In the genomic region with DNA sequence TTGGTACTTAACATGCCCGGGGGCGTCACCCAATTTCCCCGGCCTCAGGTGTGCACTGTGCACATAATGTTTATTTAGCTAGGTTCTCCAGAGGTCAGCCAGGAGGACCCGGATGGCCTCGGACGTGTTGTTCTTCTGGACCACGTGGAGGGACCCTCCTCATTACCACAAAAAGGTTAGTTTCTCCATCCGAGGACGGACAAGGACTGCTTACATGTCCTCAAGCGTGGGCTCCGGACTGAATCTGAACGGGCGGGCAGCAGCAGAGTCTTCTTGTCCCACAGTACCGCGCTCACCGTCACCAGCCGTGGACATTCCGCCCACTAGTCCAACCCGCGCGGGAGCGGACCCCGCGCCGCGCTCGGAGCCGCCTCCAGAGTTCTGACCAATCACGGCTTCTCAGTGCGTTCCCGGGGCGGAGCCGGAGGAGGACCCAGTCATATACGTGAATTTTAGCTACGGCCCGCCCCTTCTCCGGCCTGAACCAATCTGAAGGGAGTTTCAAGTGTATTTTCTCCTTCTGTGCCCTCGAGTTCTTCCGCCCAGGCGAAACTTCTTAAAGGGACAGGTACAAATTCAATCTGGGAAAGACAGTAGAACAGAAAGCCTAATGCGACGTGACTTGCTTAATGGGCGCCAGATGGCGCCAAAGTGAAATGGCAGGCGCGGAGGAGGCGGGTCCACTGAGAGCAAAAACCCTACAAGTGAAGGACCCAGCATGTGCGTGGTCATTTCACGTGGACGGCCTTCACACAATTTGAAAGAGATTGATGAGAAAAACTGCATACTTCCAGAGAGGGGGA, we compare ENCODE assay signal across 8 mouse cellular contexts. TPM values are rescaled to one million over a fixed set of nuclear protein-coding genes. Genes with fewer than 3 reads are reported as not detected.
DNase-seq lines count a peak whose midpoint lies in the region; ATAC-seq and TF ChIP-seq lines count a peak whose summit lies in the region.

A gene (minus strand): TSS at position 401 of the 803 bp plus-strand sequence.

- no peaks in the 10 kb centered on the region for H3K27me3 ChIP-seq in embryonic facial prominence, embryonic 13.5 days
- H3K27me3 ChIP-seq in kidney, adult 2 months (replicated peaks; ENCODE audit: control insufficient read depth, insufficient read depth, low read length) = no peaks in the 10 kb centered on the region
- no peaks in the 10 kb centered on the region for H3K27me3 ChIP-seq in limb, embryonic 12.5 days
- no peaks in the 10 kb centered on the region for H3K27me3 ChIP-seq in midbrain, embryonic 15.5 days (replicated peaks)
- H3K27me3 ChIP-seq in spleen, adult 2 months (ENCODE audit: control insufficient read depth, insufficient read depth, low read length) = no peaks in the 10 kb centered on the region

- peak; percentile 94 for TF ChIP-seq CTCF in kidney, adult 2 months (conservative IDR thresholded peaks at IDR 0.05; ENCODE audit: insufficient read depth, insufficient read length, low read depth, low read length)
- peak; percentile 77; the same call in 1 of the 2 replicates for TF ChIP-seq CTCF in spleen, adult 2 months (IDR thresholded peaks at IDR 0.05; ENCODE audit: extremely low read depth, insufficient read depth, insufficient read length, insufficient replicate concordance)

- no peak for TF ChIP-seq POLR2A in kidney, adult 2 months (IDR thresholded peaks at IDR 0.05; ENCODE audit: low read depth, low read length)
- TF ChIP-seq POLR2A in spleen, adult 2 months (IDR thresholded peaks at IDR 0.05; ENCODE audit: low read depth, low read length) = no peak; the same call in 1 of the 2 replicates

- peak; percentile 96 for ATAC-seq in embryonic facial prominence, embryonic 13.5 days (ENCODE audit: insufficient number of reproducible peaks, insufficient read depth, low FRiP score, low TSS enrichment, low read depth)
- peak; percentile 98 for ATAC-seq in limb, embryonic 12.5 days (ENCODE audit: insufficient number of reproducible peaks, insufficient read depth, low FRiP score, low TSS enrichment, low read depth)
- peak; percentile 98 for ATAC-seq in midbrain, embryonic 15.5 days (replicated peaks)

- peak; percentile 95 for DNase-seq in 3134 (ENCODE audit: extremely low read depth, insufficient read length, low spot score)
- peak; percentile 96 to 97 for DNase-seq in adrenal gland, postnatal 36 days
- DNase-seq in heart, adult 18-20 months = peak; percentile 99
- DNase-seq in kidney, adult 2 months = peak; percentile 100
- peak; percentile 97 to 98 for DNase-seq in spleen, adult 2 months (ENCODE audit: low read depth in 1 of 2, low spot score in 2 of 2)

- H3K27ac ChIP-seq in embryonic facial prominence, embryonic 13.5 days = peak within 1 kb of the TSS; percentile 39; the same call in 1 of the 2 replicates
- H3K27ac ChIP-seq in kidney, adult 2 months (ENCODE audit: insufficient read depth, low read depth, low read length) = no peak within 1 kb of the TSS; the same call in 1 of the 2 replicates
- H3K27ac ChIP-seq in limb, embryonic 12.5 days = 0 out of 2 replicates have a peak within 1 kb of the TSS, but pooled peaks have one; percentile 29
- peak within 1 kb of the TSS; percentile 48 for H3K27ac ChIP-seq in midbrain, embryonic 15.5 days
- peak within 1 kb of the TSS; percentile 48 for H3K27ac ChIP-seq in spleen, adult 2 months (ENCODE audit: insufficient read depth, low read length)

- under 1% methylated on average over 50 of the region's 50 CpGs for WGBS in embryonic facial prominence, embryonic 13.5 days
- under 1% methylated on average over 50 of the region's 50 CpGs for WGBS in kidney, adult 2 months
- under 1% methylated on average over 50 of the region's 50 CpGs for WGBS in limb, embryonic 12.5 days
- under 1% methylated on average over 50 of the region's 50 CpGs for WGBS in midbrain, embryonic 15.5 days
- WGBS in spleen, adult 2 months = under 1% methylated on average over 50 of the region's 50 CpGs

- H3K9me3 ChIP-seq in embryonic facial prominence, embryonic 13.5 days = no peaks in the 10 kb centered on the region
- H3K9me3 ChIP-seq in limb, embryonic 12.5 days = no peaks in the 10 kb centered on the region
- H3K9me3 ChIP-seq in midbrain, embryonic 15.5 days = no peaks in the 10 kb centered on the region

- peak within 1 kb of the TSS; percentile 71 for H3K4me3 ChIP-seq in embryonic facial prominence, embryonic 13.5 days
- H3K4me3 ChIP-seq in kidney, adult 2 months (ENCODE audit: insufficient read depth, low read depth, low read length) = peak within 1 kb of the TSS; percentile 77
- H3K4me3 ChIP-seq in limb, embryonic 12.5 days (replicated peaks) = peak within 1 kb of the TSS; percentile 69
- H3K4me3 ChIP-seq in midbrain, embryonic 15.5 days = peak within 1 kb of the TSS; percentile 71
- H3K4me3 ChIP-seq in spleen, adult 2 months (ENCODE audit: extremely low read depth, insufficient read depth, insufficient read length) = peak within 1 kb of the TSS; percentile 90

- H3K36me3 ChIP-seq in embryonic facial prominence, embryonic 13.5 days = peaks cover 23% of the 10 kb centered on the region
- H3K36me3 ChIP-seq in kidney, adult 2 months (ENCODE audit: control insufficient read depth, insufficient read depth, low read length) = no peaks in the 10 kb centered on the region
- peaks cover 23% of the 10 kb centered on the region for H3K36me3 ChIP-seq in limb, embryonic 12.5 days
- no peaks in the 10 kb centered on the region for H3K36me3 ChIP-seq in midbrain, embryonic 15.5 days (replicated peaks)
- H3K36me3 ChIP-seq in spleen, adult 2 months (ENCODE audit: control insufficient read depth, insufficient read depth, low read length) = no peaks in the 10 kb centered on the region

- H3K9ac ChIP-seq in embryonic facial prominence, embryonic 13.5 days = peak within 1 kb of the TSS; percentile 79
- H3K9ac ChIP-seq in limb, embryonic 12.5 days (replicated peaks) = peak within 1 kb of the TSS; percentile 75
- peak within 1 kb of the TSS; percentile 68 for H3K9ac ChIP-seq in midbrain, embryonic 15.5 days

- H3K4me2 ChIP-seq in embryonic facial prominence, embryonic 13.5 days = peak within 1 kb of the TSS; percentile 83
- peak within 1 kb of the TSS; percentile 71 for H3K4me2 ChIP-seq in limb, embryonic 12.5 days
- peak within 1 kb of the TSS; percentile 74 for H3K4me2 ChIP-seq in midbrain, embryonic 15.5 days

- peaks cover 22% of the 10 kb centered on the region for H3K4me1 ChIP-seq in embryonic facial prominence, embryonic 13.5 days
- peaks cover 3% of the 10 kb centered on the region; the same call in 1 of the 2 replicates for H3K4me1 ChIP-seq in kidney, adult 2 months (ENCODE audit: control insufficient read depth, insufficient read depth, low read length)
- H3K4me1 ChIP-seq in limb, embryonic 12.5 days (replicated peaks) = peaks cover 18% of the 10 kb centered on the region
- H3K4me1 ChIP-seq in midbrain, embryonic 15.5 days = peaks cover 18% of the 10 kb centered on the region
- H3K4me1 ChIP-seq in spleen, adult 2 months (ENCODE audit: control insufficient read depth, insufficient read depth, insufficient read length) = no peaks in the 10 kb centered on the region; the same call in 1 of the 2 replicates

RNA-seq across cellular contexts. Expression of the gene that starts here (rescaled TPM):
- 10 to 100 TPM; 27.8 to 49.1 TPM for total RNA-seq in adrenal gland, postnatal 36 days (2021)
- polyA plus RNA-seq in embryonic facial prominence, embryonic 13.5 days (2015; fragmentation: Nextera tagmentation; extraction: Ambion mirVana) = 156 and 206 TPM in 2 replicates
- 10 to 100 TPM; 40.3 to 42.0 TPM for total RNA-seq in heart, adult 18-20 months (2021)
- 68.9 and 70.5 TPM in 2 replicates for polyA plus RNA-seq in kidney, adult 2 months (2012; rRNA removed)
- polyA plus RNA-seq in limb, embryonic 12.5 days (2016; fragmentation: Nextera tagmentation; extraction: Ambion mirVana) = 219 and 224 TPM in 2 replicates
- 114 and 118 TPM in 2 replicates for polyA plus RNA-seq in midbrain, embryonic 15.5 days (2015; fragmentation: Nextera tagmentation; extraction: Ambion mirVana)
- 30.8 and 37.5 TPM in 2 replicates for polyA plus RNA-seq in spleen, adult 2 months (2012; rRNA removed)
